Mouse (Mus musculus): Measurements from ENCODE around the gene Sox30. TPM values are rescaled to one million over a fixed set of nuclear protein-coding genes. Genes with fewer than 3 reads are reported as not detected.

Sox30 gene
- under 1 TPM in 1 of 4 experiments, not detected in 3; 0.11 TPM for total RNA-seq (2022)

GRCm38 (mm10) chr11:45979946-45980892, at the start of gene Sox30:
Gene Sox30, plus strand, starts transcription at chr11:45980310.
- DNase-seq (ENCODE audit: low spot score in 2 of 2), result no peak

- DNase-seq (ENCODE audit: low spot score in 2 of 2), result no peak
These were observed 47.3 kb upstream of the Sox30 start for GRCm38 (mm10) chr11:45932771-45933170.

GRCm38 (mm10) chr11:45937478-45937877, 42.6 kb upstream of the Sox30 start:
- DNase-seq (ENCODE audit: low spot score in 2 of 2), result no peak

- no peak for DNase-seq (ENCODE audit: low spot score in 2 of 2)
These were observed 41.2 kb upstream of the Sox30 start for GRCm38 (mm10) chr11:45938917-45939316.

DNA sequence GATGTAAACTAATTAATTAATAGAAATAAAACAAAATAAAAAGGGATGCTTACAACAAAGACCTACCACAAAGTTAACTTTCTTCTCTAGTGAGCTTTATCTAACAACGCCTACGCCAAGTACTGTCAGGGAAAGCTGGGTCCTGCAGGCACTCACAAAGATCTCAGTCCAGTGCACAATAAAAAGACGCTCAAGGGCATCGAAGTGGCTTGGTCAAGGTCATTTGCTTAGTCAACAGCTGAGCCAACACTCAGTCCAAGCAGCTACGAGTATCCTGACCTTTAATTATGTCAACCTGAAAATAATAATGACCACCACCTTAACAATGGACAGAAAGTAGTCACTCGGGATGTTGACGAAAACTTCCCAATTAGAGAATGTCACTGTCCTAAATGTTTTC, 37.8 kb upstream of the Sox30 start:
- DNase-seq (ENCODE audit: low spot score in 2 of 2), result no peak

DNA sequence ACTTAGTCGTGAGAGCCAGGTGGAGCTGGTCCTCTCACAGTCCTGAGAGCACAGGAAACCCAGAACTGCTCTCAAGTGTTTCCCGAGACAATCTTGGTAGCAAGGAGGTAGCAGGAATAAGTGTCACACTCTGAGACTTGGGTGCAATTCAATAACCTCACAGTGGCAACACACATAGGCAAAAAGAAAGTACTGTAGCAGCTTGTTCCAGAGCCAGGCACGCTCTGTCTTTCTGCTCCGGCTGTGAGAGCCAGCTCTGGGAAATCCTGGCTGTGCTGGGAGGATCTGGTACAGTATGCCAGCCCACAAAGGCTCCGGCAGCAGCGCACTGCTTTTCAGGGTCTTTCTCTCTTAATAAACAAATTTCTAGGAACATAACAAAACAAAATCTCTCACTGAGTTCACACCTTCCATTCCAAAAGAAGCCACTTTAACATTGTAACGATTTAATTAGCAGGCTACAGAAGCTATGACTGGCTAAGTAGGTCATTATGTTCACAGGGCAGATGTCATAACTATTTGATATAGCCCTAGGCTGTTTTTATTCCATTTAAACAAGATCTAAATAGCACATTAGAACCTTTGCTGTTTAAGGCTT, 36.9 kb upstream of the Sox30 start:
- peak in 1 of 2 experiments; percentile 38 for DNase-seq (ENCODE audit: low spot score in 2 of 2)

GRCm38 (mm10) chr11:45943891-45944642, 36.0 kb upstream of the Sox30 start:
- DNase-seq (ENCODE audit: low spot score in 2 of 2), result no peak

DNA sequence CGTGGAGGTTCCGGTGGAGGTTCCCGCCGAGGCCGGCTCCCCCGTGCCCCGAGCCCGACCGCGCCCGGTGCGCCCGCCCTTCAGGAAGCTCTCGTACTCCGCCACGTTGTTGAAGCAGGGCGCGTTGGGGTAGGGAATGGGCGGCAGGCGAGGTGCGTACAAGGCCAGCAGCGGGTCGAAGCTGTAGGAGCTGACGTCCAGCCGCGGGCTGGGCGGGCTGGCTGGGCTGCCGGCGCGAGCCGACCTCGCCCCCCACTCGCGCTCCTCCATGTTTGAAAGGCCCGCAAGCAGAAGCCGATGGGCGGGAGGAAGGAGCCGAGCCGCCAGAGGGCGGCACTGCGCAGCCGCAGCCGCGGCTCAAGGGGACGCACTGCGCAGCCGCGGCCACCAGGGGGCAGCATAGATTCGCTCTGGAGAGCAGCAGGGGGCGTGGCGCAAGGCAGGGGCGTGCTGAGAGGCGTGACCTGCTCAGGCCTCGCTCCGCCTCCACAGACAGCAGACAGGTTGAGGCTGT, 35.4 kb upstream of the Sox30 start, which contains the start of gene Lsm11:
Lsm11 (minus strand) TSS at position 293 of the 514 bp plus-strand sequence.
- DNase-seq (ENCODE audit: low spot score in 2 of 2), result peak; percentile 90 to 96

GRCm38 (mm10) chr11:45946796-45947195, 33.3 kb upstream of the Sox30 start:
- DNase-seq (ENCODE audit: low spot score in 2 of 2), result peak in 1 of 2 experiments; percentile 6

- DNase-seq (ENCODE audit: low spot score in 2 of 2), result peak in 1 of 2 experiments; percentile 57
These were observed 32.6 kb upstream of the Sox30 start for GRCm38 (mm10) chr11:45947491-45947890.

GRCm38 (mm10) chr11:45955127-45955627, 24.9 kb upstream of the Sox30 start, which contains the start of gene Thg1l:
Gene Thg1l, minus strand, starts transcription at chr11:45955494.
- peak; percentile 88 to 92 for DNase-seq (ENCODE audit: low spot score in 2 of 2)

DNA sequence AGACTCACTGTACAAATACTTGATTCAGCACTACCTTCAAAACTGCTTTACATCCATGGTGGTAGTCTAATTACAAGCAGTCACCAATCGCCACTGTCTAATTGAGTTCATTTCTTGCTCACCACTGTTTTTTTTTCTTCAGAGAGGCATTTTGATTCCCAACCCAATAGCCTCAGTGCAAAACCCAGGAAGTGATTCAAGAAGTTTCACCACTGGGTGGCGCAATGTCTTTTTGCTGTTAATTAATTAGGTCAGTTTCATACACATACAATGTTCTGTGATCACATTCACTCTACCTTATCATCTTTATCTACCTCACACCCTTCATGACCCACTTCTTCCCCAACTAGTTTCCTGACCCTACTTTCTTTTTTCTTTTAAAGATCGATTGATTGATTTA, 20.5 kb upstream of the Sox30 start:
- no peak for DNase-seq (ENCODE audit: low spot score in 2 of 2)

- DNase-seq (ENCODE audit: low spot score in 2 of 2), result no peak
These were observed 20.1 kb upstream of the Sox30 start for GRCm38 (mm10) chr11:45960003-45960402.

DNA sequence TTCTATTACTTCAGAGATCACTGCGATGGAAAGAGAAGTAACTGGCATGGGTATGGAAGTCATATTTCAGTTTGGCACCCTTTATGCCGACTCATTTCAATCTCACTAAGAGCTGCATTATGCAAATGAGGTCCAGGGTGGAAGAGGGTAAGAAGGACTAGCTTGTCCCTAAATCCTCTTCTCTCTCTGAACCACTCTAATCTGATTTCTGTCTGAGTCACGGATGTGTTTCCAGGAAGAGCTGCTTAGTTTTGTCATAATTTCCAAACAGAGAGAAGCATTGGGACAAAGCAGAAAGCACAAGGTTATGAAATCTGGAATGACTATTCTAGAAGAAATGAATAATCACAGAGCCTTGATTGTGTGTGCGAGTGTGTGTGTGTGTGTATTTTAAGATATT, 13.2 kb upstream of the Sox30 start:
- DNase-seq (ENCODE audit: low spot score in 2 of 2), result no peak

- DNase-seq (ENCODE audit: low spot score in 2 of 2), result no peak
These were observed 11.6 kb upstream of the Sox30 start for GRCm38 (mm10) chr11:45968466-45968865.

DNA sequence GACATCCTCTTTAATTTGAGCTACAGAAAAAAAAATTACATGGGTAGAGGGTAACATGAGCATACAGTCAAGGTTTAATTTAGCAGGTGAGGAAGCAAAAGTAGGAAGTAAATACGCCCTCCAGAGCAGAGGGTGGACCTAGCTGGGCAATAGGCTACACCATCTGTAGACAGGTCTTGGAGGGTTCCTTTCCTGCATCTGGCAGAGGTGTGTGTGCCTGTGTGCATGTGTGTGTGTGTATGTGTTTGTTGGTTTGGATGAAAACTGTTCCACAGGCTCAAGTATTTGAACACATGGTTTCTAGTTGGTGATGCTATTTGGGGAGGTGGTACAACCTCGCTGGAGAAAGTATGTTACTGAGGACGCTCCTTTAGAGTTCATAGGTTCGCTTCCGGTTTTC, 6.5 kb upstream of the Sox30 start:
- no peak for DNase-seq (ENCODE audit: low spot score in 2 of 2)

- DNase-seq (ENCODE audit: low spot score in 2 of 2), result no peak
These were observed 5.6 kb upstream of the Sox30 start for GRCm38 (mm10) chr11:45974466-45974865.

DNA sequence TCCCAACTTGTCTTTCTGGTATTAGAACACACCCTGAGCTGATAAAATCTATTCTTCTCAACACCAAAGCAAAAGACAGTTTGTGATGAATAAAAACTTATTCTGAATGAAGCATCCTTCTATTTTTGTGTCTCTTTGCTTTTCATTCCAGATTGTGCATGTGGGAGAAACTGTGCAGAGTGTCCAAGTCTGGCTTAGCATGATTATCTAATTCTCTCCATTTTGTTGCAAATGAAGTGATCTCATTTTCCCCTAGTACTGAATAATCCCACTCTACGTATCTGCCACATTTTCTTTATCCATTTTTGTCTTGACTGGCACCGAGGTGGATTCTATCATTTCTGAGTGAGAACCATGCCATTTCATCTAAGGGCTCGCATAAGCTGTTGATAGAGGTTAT, 4.0 kb upstream of the Sox30 start:
- DNase-seq (ENCODE audit: low spot score in 2 of 2), result no peak

DNA sequence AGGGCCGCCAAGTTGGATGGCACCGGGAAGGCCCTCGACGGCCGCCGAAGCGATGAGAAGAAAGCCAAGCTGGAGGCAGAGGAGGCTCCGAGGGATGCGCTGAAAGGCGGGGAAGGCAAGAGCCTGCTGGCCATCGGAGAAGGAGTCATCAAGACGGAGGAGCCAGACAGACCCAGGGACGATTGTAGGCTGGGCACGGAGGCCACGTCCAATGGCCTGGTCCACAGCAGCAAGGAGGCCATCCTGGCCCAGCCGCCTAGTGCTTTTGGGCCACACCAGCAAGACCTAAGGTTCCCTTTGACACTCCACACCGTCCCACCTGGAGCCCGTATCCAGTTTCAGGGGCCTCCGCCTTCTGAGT, 763 bp downstream of the Sox30 start:
- DNase-seq (ENCODE audit: low spot score in 2 of 2), result no peak

DNA sequence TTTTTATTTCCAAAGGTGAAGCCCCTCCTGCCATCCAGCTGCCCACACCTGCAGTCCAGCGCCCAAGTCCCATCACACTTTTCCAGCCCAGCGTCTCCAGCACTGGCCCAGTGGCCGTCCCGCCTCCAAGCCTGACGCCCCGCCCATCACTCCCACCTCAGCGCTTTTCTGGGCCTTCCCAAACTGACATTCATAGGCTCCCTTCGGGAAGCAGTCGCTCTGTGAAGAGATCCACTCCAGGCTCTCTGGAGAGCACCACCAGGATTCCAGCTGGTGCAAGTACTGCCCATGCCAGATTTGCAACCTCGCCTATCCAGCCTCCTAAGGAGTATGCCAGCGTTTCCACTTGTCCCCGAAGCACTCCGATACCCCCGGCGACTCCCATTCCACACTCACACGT, 11.5 kb downstream of the Sox30 start:
- DNase-seq (ENCODE audit: low spot score in 2 of 2), result no peak

DNA sequence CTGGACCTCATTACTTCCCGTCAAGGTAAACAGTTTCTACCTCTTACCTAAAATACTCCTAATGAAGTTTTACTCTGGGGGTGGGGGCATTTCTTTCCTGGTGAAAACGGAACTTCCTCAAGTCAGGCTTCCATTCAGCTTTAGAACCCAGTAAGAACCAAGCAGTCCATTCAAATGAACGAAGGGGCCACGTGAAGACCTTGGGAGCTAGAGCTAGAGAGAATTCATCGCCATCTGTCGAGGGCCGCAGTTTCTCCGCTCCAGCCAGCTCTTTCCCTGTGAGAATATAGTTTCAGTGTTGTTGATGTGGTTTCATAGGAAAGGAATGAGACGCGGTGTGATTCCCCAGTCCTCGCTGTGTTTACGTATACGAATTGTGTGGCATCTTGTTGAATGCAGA, 12.0 kb downstream of the Sox30 start:
- DNase-seq (ENCODE audit: low spot score in 2 of 2), result no peak
